10 mouse cellular contexts compared by ENCODE assay signal in the genomic region with DNA sequence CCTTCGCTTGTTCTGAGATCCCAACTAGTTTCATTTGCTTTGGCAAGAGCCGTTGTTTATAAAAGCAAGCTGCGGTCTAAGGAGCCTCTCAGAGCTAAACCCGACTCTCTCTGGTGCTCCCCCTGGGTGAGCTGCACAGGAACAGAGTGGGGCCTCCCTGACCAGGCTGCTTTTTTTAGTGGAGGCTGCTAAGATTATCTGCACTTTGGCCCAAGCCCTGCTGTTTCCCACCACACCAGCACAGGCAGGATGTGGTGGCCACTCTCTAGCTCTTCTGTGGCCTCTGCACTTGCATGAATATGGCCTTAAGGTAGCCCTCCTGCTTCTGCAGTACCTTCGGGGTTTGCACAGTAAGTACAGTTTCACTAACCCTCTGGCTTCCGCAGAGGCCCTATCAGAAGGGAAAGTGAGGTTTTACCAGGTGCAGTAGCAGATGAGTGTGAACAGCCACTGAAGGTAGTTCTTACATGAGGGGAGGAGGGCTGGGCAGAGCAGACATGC. TPM values are rescaled to one million over a fixed set of nuclear protein-coding genes. Genes with fewer than 3 reads are reported as not detected.
DNase-seq lines count a peak whose midpoint lies in the region; ATAC-seq and TF ChIP-seq lines count a peak whose summit lies in the region.
"Had no signal": no experiment of that assay in that cellular context is flagged by ENCODE, and none has a peak within 500 bp of the region (broad histone marks: within the 10 kb centered on the region; RNA-seq: fewer than 3 reads in every experiment).

No protein-coding gene starts in this region.

- H3K27ac ChIP-seq in layer of hippocampus, adult 2 months, result peak overlapping the region; percentile 49
- 0 out of 2 replicates have a peak overlapping the region, but pooled peaks have one; percentile 19 for H3K27ac ChIP-seq in limb, embryonic 14.5 days (replicated peaks; ENCODE audit: low read depth, low read length)

- H3K4me3 ChIP-seq in layer of hippocampus, adult 2 months, result no peak overlapping the region; the same call in 1 of the 2 replicates
- no peak overlapping the region for H3K4me3 ChIP-seq in limb, embryonic 14.5 days (replicated peaks; ENCODE audit: low read length)

- no peak for TF ChIP-seq CTCF in layer of hippocampus, adult 2 months (conservative IDR thresholded peaks at IDR 0.05)

- H3K36me3 ChIP-seq in limb, embryonic 14.5 days (ENCODE audit: control insufficient read depth, insufficient read depth, low read length), result peaks cover 7% of the 10 kb centered on the region; the same call in 1 of the 2 replicates

- DNase-seq in layer of hippocampus, adult 2 months (ENCODE audit: low spot score in 2 of 2), result no peak
- DNase-seq in layer of hippocampus, adult 9-10 months (ENCODE audit: low spot score), result no peak
- no peak for DNase-seq in limb, embryonic 14.5 days (ENCODE audit: low spot score)
- peak; percentile 78 for DNase-seq in thymus, postnatal 4 days
- no peak for DNase-seq in ovary, postnatal 10 days (ENCODE audit: low spot score)
- no peak for DNase-seq in adrenal gland, adult 18-20 months (ENCODE audit: low spot score in 2 of 2)
- DNase-seq in retina, postnatal 1 day, result no peak
- DNase-seq: cerebellum, adult 9-10 months had no signal

- WGBS in limb, embryonic 14.5 days, result 56% methylated on average over 6 of the region's 6 CpGs

- H3K4me1 ChIP-seq in limb, embryonic 14.5 days (ENCODE audit: control insufficient read depth, insufficient read depth, low read length), result no peaks in the 10 kb centered on the region

- no peak for ATAC-seq in limb, embryonic 14.5 days (ENCODE audit: low FRiP score, low read depth)
- ATAC-seq in megakaryocyte-erythroid progenitor cell, adult 5-6 weeks (replicated peaks; ENCODE audit: low FRiP score, low TSS enrichment, poor library complexity, severe bottlenecking), result peak; percentile 39; the same call in 1 of the 2 replicates
- ATAC-seq: Patski had no signal

- TF ChIP-seq POLR2A in limb, embryonic 14.5 days (IDR thresholded peaks at IDR 0.05; ENCODE audit: borderline replicate concordance, extremely low read depth, insufficient read depth, insufficient read length), result no peak

- no peaks in the 10 kb centered on the region for H3K9me3 ChIP-seq in limb, embryonic 14.5 days (ENCODE audit: control insufficient read depth, low read length)

- no peak overlapping the region for H3K9ac ChIP-seq in limb, embryonic 14.5 days (ENCODE audit: low read depth, low read length, severe bottlenecking)

- H3K27me3 ChIP-seq in limb, embryonic 14.5 days (ENCODE audit: control insufficient read depth, insufficient read depth, low read length), result no peaks in the 10 kb centered on the region
- H3K27me3 ChIP-seq: Patski had no signal

- H3K4me2 ChIP-seq in limb, embryonic 14.5 days (replicated peaks; ENCODE audit: low read depth, low read length, severe bottlenecking), result no peak overlapping the region

RNA-seq across cellular contexts. Expression of a gene that starts 44.2 kb away (rescaled TPM):
- 10 to 100 TPM; 19.8 to 20.9 TPM for total RNA-seq in layer of hippocampus, adult 2 months (2021)
- 6.0 and 6.4 TPM in 2 replicates for polyA plus RNA-seq in limb, embryonic 14.5 days (2012; rRNA removed)
- 2.9 and 4.2 TPM in 2 replicates for polyA plus RNA-seq in limb, embryonic 14.5 days (2014; fragmentation: Nextera tagmentation; extraction: Ambion mirVana)
- 0.59 TPM in 1 of 2 replicates, not detected in the other for total RNA-seq in megakaryocyte-erythroid progenitor cell, adult 5-6 weeks (2014; fragmentation: Nextera tagmentation)
- 0.11 TPM in 1 of 2 replicates, not detected in the other for total RNA-seq in megakaryocyte-erythroid progenitor cell, adult 5-6 weeks (2017)
- under 1 TPM in 1 of 2 experiments, not detected in 1; 0.61 TPM for total RNA-seq in adrenal gland, adult 18-20 months (2021)
- polyA plus RNA-seq: Patski had no signal

Comparison
In these comparisons a context has a peak if more than half of its experiments do, and no peak if none do; other contexts are left out.
1. RNA of a gene that starts 44.2 kb away (total RNA-seq): 19.8 to 20.9 TPM in layer of hippocampus, adult 2 months; 0.61 TPM in adrenal gland, adult 18-20 months and 0.11 to 0.59 TPM in megakaryocyte-erythroid progenitor cell, adult 5-6 weeks; every median in the first group is over 10 times any median in the second.